Mouse (Mus musculus) neutrophil, adult 5-6 weeks (primary cell): ENCODE results near the gene Ska3. TPM values are rescaled to one million over a fixed set of nuclear protein-coding genes. Genes with fewer than 3 reads are reported as not detected.
A peak's percentile ranks its signal among the peaks of the same experiment; 100 is the strongest.

ENCODE experiments used
- ATAC-seq: fragments of 151-379, 151-347 bp; 2 replicates; pipeline ENCODE4 v1.8.0; 2017; ENCODE audit warnings: mild to moderate bottlenecking, moderate TSS enrichment; ENCODE audit not compliant: insufficient number of reproducible peaks, poor library complexity, low FRiP score, severe bottlenecking; ENCODE audit errors: extremely low read depth
- total RNA-seq: library from RNA; stranded (forward); fragments of 200-1000 nt; gene quantifications from 2 replicates; pipeline ENCODE4 v1.2.3, GENCODE M21; 2017

Gene Ska3
- total RNA-seq, 1 experiment from 2014 or later: not detected

- no peak for ATAC-seq
These were observed 22.3 kb downstream of the Ska3 start for GRCm38 (mm10) chr14:57803731-57804130.

- peak; percentile 100 for ATAC-seq
These were observed 27.7 kb downstream of the Ska3 start, which contains the start of gene Sap18 for GRCm38 (mm10) chr14:57797991-57798931. Sap18 (plus strand) TSS chr14:57798180.

GRCm38 (mm10) chr14:57797551-57797950, 28.4 kb downstream of the Ska3 start:
- ATAC-seq: no peak

GRCm38 (mm10) chr14:57791171-57791570, 34.8 kb downstream of the Ska3 start:
- ATAC-seq: no peak

GRCm38 (mm10) chr14:57789759-57790158, 36.2 kb downstream of the Ska3 start:
- no peak for ATAC-seq

GRCm38 (mm10) chr14:57789311-57789710, 36.7 kb downstream of the Ska3 start:
- ATAC-seq: no peak

GRCm38 (mm10) chr14:57787406-57787805, 38.6 kb downstream of the Ska3 start:
- ATAC-seq: no peak

- ATAC-seq: peak; percentile 75
These were observed 53.7 kb downstream of the Ska3 start for GRCm38 (mm10) chr14:57772157-57772815.

GRCm38 (mm10) chr14:57769102-57769501, 56.9 kb downstream of the Ska3 start:
- ATAC-seq: peak; percentile 37; the same call in 1 of the 2 replicates

- ATAC-seq: no peak
These were observed 65.3 kb downstream of the Ska3 start for GRCm38 (mm10) chr14:57760447-57761412.

GRCm38 (mm10) chr14:57758237-57758636, 67.7 kb downstream of the Ska3 start, which contains the start of gene Lats2:
Lats2 (minus strand) TSS chr14:57758388.
- ATAC-seq: no peak

Other genes starting within 250 kb of the Ska3 start
- gene Xpo4, start 160.8 kb downstream of the Ska3 start, total RNA-seq: 23.9 and 27.1 TPM in 2 replicates
- not detected in 2 replicates for gene Gm49361, start 80.1 kb downstream of the Ska3 start, total RNA-seq
- 58.7 and 59.2 TPM in 2 replicates for gene Lats2, start 67.8 kb downstream of the Ska3 start, total RNA-seq
- 34.6 and 47.8 TPM in 2 replicates for gene Sap18, start 28.0 kb downstream of the Ska3 start, total RNA-seq
- 15.6 and 19.2 TPM in 2 replicates for gene Mrpl57, start within 50 bp of the Ska3 start, total RNA-seq
- 86.4 and 94.2 TPM in 2 replicates for gene Zdhhc20, start 64.1 kb upstream of the Ska3 start, total RNA-seq
- 92.2 and 97.1 TPM in 2 replicates for gene Micu2, start 173.1 kb upstream of the Ska3 start, total RNA-seq
- not detected in 2 replicates for gene Fgf9, start 244.4 kb upstream of the Ska3 start, total RNA-seq